Mouse (Mus musculus): ENCODE measurements around the gene Celf2. TPM values are rescaled to one million over a fixed set of nuclear protein-coding genes. Genes with fewer than 3 reads are reported as not detected.

The Celf2 gene
- total RNA-seq, 2 experiments from 2014 or later = 91.3 to 93.2 TPM

GRCm38 (mm10) chr2:7080794-7081783 lies 428.3 kb downstream of the Celf2 start:
- peak; percentile 67 for DNase-seq

GRCm38 (mm10) chr2:7080086-7080485 lies 429.3 kb downstream of the Celf2 start:
- DNase-seq = no peak

- DNase-seq = no peak
Measured at GRCm38 (mm10) chr2:7079390-7079789, 430.0 kb downstream of the Celf2 start.

- no peak for DNase-seq
Measured at GRCm38 (mm10) chr2:7073730-7074129, 435.6 kb downstream of the Celf2 start.

GRCm38 (mm10) chr2:7072344-7073265 lies 436.8 kb downstream of the Celf2 start:
- DNase-seq = no peak

- no peak for DNase-seq
Measured at GRCm38 (mm10) chr2:7069458-7069857, 439.9 kb downstream of the Celf2 start.

- no peak for DNase-seq
Measured at GRCm38 (mm10) chr2:7068281-7068680, 441.1 kb downstream of the Celf2 start.

- no peak for DNase-seq
Measured at GRCm38 (mm10) chr2:7063574-7064192, 445.7 kb downstream of the Celf2 start.

GRCm38 (mm10) chr2:7060490-7061105 lies 448.8 kb downstream of the Celf2 start:
- DNase-seq = no peak

GRCm38 (mm10) chr2:7056401-7056800 lies 453.0 kb downstream of the Celf2 start:
- no peak for DNase-seq

- DNase-seq = no peak
Measured at GRCm38 (mm10) chr2:7055958-7056357, 453.4 kb downstream of the Celf2 start.

- DNase-seq = no peak
Measured at GRCm38 (mm10) chr2:7051090-7051489, 458.3 kb downstream of the Celf2 start.

- DNase-seq = no peak
Measured at GRCm38 (mm10) chr2:7046155-7046554, 463.2 kb downstream of the Celf2 start.

GRCm38 (mm10) chr2:7045531-7045930 lies 463.8 kb downstream of the Celf2 start:
- no peak for DNase-seq

GRCm38 (mm10) chr2:7043770-7044459 lies 465.4 kb downstream of the Celf2 start:
- no peak for DNase-seq

GRCm38 (mm10) chr2:7040940-7041339 lies 468.4 kb downstream of the Celf2 start:
- no peak for DNase-seq

GRCm38 (mm10) chr2:7038991-7039390 lies 470.4 kb downstream of the Celf2 start:
- DNase-seq = no peak

GRCm38 (mm10) chr2:7031389-7031788 lies 478.0 kb downstream of the Celf2 start:
- peak; percentile 22 for DNase-seq

- no peak for DNase-seq
Measured at GRCm38 (mm10) chr2:7026737-7027136, 482.6 kb downstream of the Celf2 start.

GRCm38 (mm10) chr2:7025594-7025993 lies 483.8 kb downstream of the Celf2 start:
- DNase-seq = peak; percentile 26

- DNase-seq = no peak
Measured at GRCm38 (mm10) chr2:7022184-7022583, 487.2 kb downstream of the Celf2 start.
